Mouse (Mus musculus): ENCODE data around the gene Fst. TPM values are rescaled to one million over a fixed set of nuclear protein-coding genes. Genes with fewer than 3 reads are reported as not detected.

The Fst gene
- polyA plus RNA-seq (2012; rRNA removed), result 78.9 and 87.0 TPM in 2 replicates

DNA sequence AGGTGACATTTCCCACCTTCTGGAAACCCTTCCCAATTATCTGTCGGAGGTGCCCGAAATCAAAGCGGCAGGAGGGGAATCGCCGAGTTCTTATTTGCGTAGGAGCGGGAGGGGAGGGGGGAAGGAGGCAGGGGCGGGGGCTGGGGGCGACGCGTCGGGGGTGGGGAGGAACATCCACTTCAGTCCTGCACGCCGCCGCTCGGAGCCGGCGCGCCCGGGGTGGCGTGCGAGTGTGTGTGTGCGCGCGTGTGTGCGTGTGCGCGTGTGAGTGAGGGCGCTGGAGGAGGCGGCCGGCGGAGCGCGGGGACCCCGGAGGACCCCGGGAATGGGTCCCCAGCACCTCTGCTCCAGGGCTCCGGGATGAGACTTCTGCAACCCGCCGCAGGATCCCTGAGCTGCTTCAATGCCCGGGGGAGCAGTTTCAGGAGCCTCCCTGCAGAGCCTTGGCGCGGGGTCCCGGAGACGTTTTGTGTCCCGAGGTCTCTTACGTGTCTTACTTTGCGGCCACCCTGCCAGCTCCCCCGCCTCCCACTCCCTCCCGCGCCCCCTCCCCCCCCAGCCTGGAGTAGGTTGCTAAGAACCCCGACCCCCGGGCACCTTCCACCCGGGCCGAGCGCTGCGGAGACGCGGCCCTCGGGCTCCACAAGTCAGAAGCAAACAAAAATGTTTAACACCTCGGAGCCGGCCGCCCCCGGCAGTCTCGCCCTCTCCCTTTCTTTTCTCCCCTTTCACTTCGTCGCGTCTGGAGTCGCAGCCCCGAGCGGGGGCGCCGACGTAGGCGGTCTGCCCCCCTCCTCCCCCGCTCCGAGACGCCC is at the start of gene Fst:
Gene Fst, minus strand, starts transcription at position 66 of the 815 bp plus-strand sequence.

Other genes with a start within 250 kb of the Fst start
- 33.9 and 48.5 TPM in 2 replicates for gene Ndufs4, start 70.7 kb downstream of the Fst start, polyA plus RNA-seq (2012; rRNA removed)

Measured in ovary, adult 2 months (tissue).